Mouse (Mus musculus): Measurements from ENCODE around the gene Fam20b. TPM values are rescaled to one million over a fixed set of nuclear protein-coding genes. Genes with fewer than 3 reads are reported as not detected.

Fam20b gene
- total and polyA plus RNA-seq, 2 experiments from 2014 or later, result 29.6 to 53.7 TPM

DNA sequence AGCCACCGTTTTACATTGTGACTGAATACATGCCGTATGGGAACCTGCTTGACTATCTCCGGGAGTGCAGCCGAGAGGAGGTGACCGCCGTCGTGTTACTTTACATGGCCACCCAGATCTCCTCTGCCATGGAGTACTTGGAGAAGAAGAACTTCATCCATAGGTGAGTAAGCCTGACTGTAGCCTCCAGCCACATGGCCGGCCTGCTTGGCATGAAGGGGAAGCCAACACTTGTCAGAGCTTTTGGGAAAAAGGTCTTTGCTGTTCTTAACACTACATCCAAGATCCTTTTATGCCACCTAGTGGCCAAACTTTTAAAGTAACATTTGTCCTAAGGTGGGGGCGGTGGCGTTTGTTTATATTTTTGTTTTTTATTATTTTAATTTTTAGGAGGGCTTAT is 85.8 kb downstream of the Fam20b start:
- Histone ChIP-seq H3K4me1 (ENCODE audit: insufficient read depth, low read length) (no peaks in the 10 kb centered on the region), H3K4me3 (ENCODE audit: low read length) (no peak overlapping the region), H3K4me2 (ENCODE audit: low read depth, low read length) (no peak overlapping the region), H3K9me3 (ENCODE audit: low read length) (no peaks in the 10 kb centered on the region), H3K9ac (replicated peaks; ENCODE audit: low read length) (no peak overlapping the region), H3K36me3 (ENCODE audit: insufficient read depth, low read length) (peaks cover 21% of the 10 kb centered on the region), H3K27me3 (ENCODE audit: insufficient read depth, low read length) (no peaks in the 10 kb centered on the region), H3K27ac (no peak overlapping the region)
- TF ChIP-seq CTCF (IDR thresholded peaks at IDR 0.05; ENCODE audit: low read depth), result peak; percentile 73
- ATAC-seq (peak; percentile 57; the same call in 1 of the 2 replicates), DNase-seq (ENCODE audit: low spot score) (peak; percentile 87)
- 76% methylated on average over 10 of the region's 10 CpGs for WGBS

DNA sequence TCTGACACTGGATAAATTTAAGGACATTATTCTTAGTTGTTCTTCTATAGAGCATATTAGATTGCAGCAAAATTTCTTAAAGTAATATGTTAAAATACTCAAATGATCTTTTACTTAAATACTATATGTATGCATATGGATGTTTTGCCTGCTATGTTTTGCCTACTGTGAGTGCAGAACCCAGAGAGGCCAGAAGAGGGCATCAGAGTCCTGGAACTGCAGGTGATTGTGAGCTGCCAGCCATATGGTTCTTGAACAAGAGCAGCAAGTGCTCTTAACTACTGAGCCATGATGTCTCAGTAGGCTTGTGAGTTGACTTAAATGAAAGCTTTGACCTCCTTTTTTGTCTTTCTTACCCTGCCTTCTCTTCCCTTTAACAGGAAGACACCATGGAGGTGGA is 87.9 kb downstream of the Fam20b start:
- peak; percentile 24 for DNase-seq (ENCODE audit: low spot score)
- no peak for ATAC-seq

GRCm38 (mm10) chr1:156629984-156630383 is 88.9 kb downstream of the Fam20b start:
- TF ChIP-seq CTCF (IDR thresholded peaks at IDR 0.05; ENCODE audit: low read depth), result no peak
- DNase-seq (ENCODE audit: low spot score) (no peak), ATAC-seq (no peak)
- no peak overlapping the region for H3K9ac ChIP-seq (replicated peaks; ENCODE audit: low read length)
- H3K4me1 ChIP-seq (ENCODE audit: insufficient read depth, low read length), result no peaks in the 10 kb centered on the region
- no peaks in the 10 kb centered on the region for H3K27me3 ChIP-seq (ENCODE audit: insufficient read depth, low read length)
- no peak overlapping the region for H3K27ac ChIP-seq
- H3K4me2 ChIP-seq (ENCODE audit: low read depth, low read length), result no peak overlapping the region
- WGBS, result 96% methylated on average over 8 of the region's 8 CpGs
- peaks cover 22% of the 10 kb centered on the region for H3K36me3 ChIP-seq (ENCODE audit: insufficient read depth, low read length)
- H3K9me3 ChIP-seq (ENCODE audit: low read length), result no peaks in the 10 kb centered on the region
- no peak overlapping the region for H3K4me3 ChIP-seq (ENCODE audit: low read length)

More for the DNA sequence above, 87.9 kb downstream of the Fam20b start:
- Histone ChIP-seq H3K36me3 (ENCODE audit: insufficient read depth, low read length) (peaks cover 17% of the 10 kb centered on the region), H3K4me2 (ENCODE audit: low read depth, low read length) (no peak overlapping the region), H3K27ac (no peak overlapping the region), H3K4me3 (ENCODE audit: low read length) (no peak overlapping the region), H3K27me3 (ENCODE audit: insufficient read depth, low read length) (no peaks in the 10 kb centered on the region), H3K9me3 (ENCODE audit: low read length) (no peaks in the 10 kb centered on the region), H3K4me1 (ENCODE audit: insufficient read depth, low read length) (no peaks in the 10 kb centered on the region), H3K9ac (replicated peaks; ENCODE audit: low read length) (no peak overlapping the region)
- TF ChIP-seq CTCF (IDR thresholded peaks at IDR 0.05; ENCODE audit: low read depth), result peak; percentile 55

Other genes with a start within 250 kb of the Fam20b start
- 35.8 and 63.9 TPM in 2 replicates for gene Soat1, start 244.8 kb downstream of the Fam20b start, total RNA-seq (2014; rRNA removed)
- 11.1 and 16.2 TPM in 2 replicates for gene Soat1, start 244.8 kb downstream of the Fam20b start, polyA plus RNA-seq (2015; fragmentation: Nextera tagmentation; extraction: Ambion mirVana)
- gene Gm10031, start 195.1 kb downstream of the Fam20b start, total RNA-seq (2014; rRNA removed), result 11.8 and 13.4 TPM in 2 replicates
- gene Gm10031, start 195.1 kb downstream of the Fam20b start, polyA plus RNA-seq (2015; fragmentation: Nextera tagmentation; extraction: Ambion mirVana), result 0.40 and 0.44 TPM in 2 replicates
- gene Abl2, start 160.3 kb downstream of the Fam20b start, total RNA-seq (2014; rRNA removed), result 27.1 and 32.9 TPM in 2 replicates
- 4.4 and 4.5 TPM in 2 replicates for gene Abl2, start 160.3 kb downstream of the Fam20b start, polyA plus RNA-seq (2015; fragmentation: Nextera tagmentation; extraction: Ambion mirVana)
- 2.4 and 5.6 TPM in 2 replicates for gene Tor3a, start 44.7 kb downstream of the Fam20b start, total RNA-seq (2014; rRNA removed)
- 3.0 and 4.3 TPM in 2 replicates for gene Tor3a, start 44.7 kb downstream of the Fam20b start, polyA plus RNA-seq (2015; fragmentation: Nextera tagmentation; extraction: Ambion mirVana)
- 1.4 and 1.5 TPM in 2 replicates for gene Angptl1, start 119.5 kb upstream of the Fam20b start, total RNA-seq (2014; rRNA removed)
- gene Angptl1, start 119.5 kb upstream of the Fam20b start, polyA plus RNA-seq (2015; fragmentation: Nextera tagmentation; extraction: Ambion mirVana), result 1.0 and 1.3 TPM in 2 replicates
- gene Ralgps2, start 220.5 kb upstream of the Fam20b start, total RNA-seq (2014; rRNA removed), result 52.8 and 53.6 TPM in 2 replicates
- 70.1 and 75.5 TPM in 2 replicates for gene Ralgps2, start 220.5 kb upstream of the Fam20b start, polyA plus RNA-seq (2015; fragmentation: Nextera tagmentation; extraction: Ambion mirVana)